Mouse (Mus musculus): ENCODE data around the gene Lrrc8d. TPM values are rescaled to one million over a fixed set of nuclear protein-coding genes. Genes with fewer than 3 reads are reported as not detected.

Lrrc8d gene
- total and polyA plus RNA-seq, 3 experiments = 11.4 to 258 (median 21.9) TPM

- H3K27ac ChIP-seq (ENCODE audit: control insufficient read depth, low read depth, low read length) = no peak overlapping the region
- H3K9me3 ChIP-seq (replicated peaks; ENCODE audit: insufficient read depth, low read length) = no peaks in the 10 kb centered on the region
- no peak overlapping the region for H3K4me3 ChIP-seq (ENCODE audit: control insufficient read depth in 1 of 2, insufficient read depth in 1 of 2, low read depth in 2 of 2, low read length in 2 of 2)
- peaks cover 5 to 6% of the 10 kb centered on the region in 2 experiments for H3K4me1 ChIP-seq (ENCODE audit: control insufficient read depth in 1 of 2, insufficient read depth in 2 of 2, low read length in 2 of 2)
- no peaks in the 10 kb centered on the region for H3K27me3 ChIP-seq (ENCODE audit: control insufficient read depth in 1 of 2, insufficient read depth in 2 of 2, low read length in 2 of 2)
- TF ChIP-seq UBTF (IDR thresholded peaks at IDR 0.05; ENCODE audit: borderline replicate concordance, insufficient read depth, low read depth, low read length) (no peak), MYC (IDR thresholded peaks at IDR 0.05; ENCODE audit: low read depth, low read length) (no peak), TBP (IDR thresholded peaks at IDR 0.05; ENCODE audit: low read depth, low read length) (no peak), ZKSCAN1 (IDR thresholded peaks at IDR 0.05; ENCODE audit: low read depth, low read length) (no peak), TCF12 (IDR thresholded peaks at IDR 0.05; ENCODE audit: low read depth, low read length) (no peak), SIN3A (IDR thresholded peaks at IDR 0.05; ENCODE audit: low read length) (no peak), GATA1 (IDR thresholded peaks at IDR 0.05; ENCODE audit: low read depth, low read length) (no peak), MEF2A (IDR thresholded peaks at IDR 0.05; ENCODE audit: extremely low read depth, insufficient replicate concordance, low read depth, low read length, poor library complexity, severe bottlenecking) (no peak), TAL1 (IDR thresholded peaks at IDR 0.05; ENCODE audit: low read length) (no peak), CHD2 (IDR thresholded peaks at IDR 0.05; ENCODE audit: low read length) (no peak), ELF1 (IDR thresholded peaks at IDR 0.05; ENCODE audit: low read depth, low read length) (no peak), USF1 (IDR thresholded peaks at IDR 0.05; ENCODE audit: low read depth, low read length) (no peak)
- peaks cover 2 to 12% of the 10 kb centered on the region in 2 experiments for H3K36me3 ChIP-seq (ENCODE audit: control insufficient read depth in 1 of 2, insufficient read depth in 2 of 2, low read length in 2 of 2)
- peaks cover 28% of the 10 kb centered on the region for H3K79me2 ChIP-seq (ENCODE audit: control insufficient read depth, insufficient read depth, low read length, poor library complexity)
- H3K9ac ChIP-seq (ENCODE audit: control insufficient read depth, low read depth, low read length, poor library complexity, severe bottlenecking) = no peak overlapping the region
- no peak for DNase-seq (ENCODE audit: low read depth, low spot score)
Observed at GRCm38 (mm10) chr5:105755491-105755890, 55.7 kb downstream of the Lrrc8d start.

DNA sequence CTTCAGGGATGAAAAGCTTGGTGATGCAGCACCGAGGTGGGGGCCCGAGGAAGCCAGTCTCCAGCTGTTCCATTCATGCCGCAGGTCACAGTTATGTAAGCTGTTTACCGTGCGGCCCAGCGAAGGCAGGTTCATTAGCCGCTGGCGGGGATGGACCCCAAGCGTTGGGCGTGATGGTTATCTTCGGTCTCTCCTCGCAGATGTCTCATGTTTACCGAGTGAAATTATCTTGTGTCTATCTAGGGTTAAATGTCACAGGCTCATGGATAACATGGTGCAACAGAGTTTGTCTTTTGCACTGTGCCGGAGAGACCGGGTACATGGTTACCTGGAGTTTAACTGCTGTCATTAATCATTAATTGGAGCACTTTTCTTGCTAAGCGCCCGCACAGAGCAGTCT, 58.2 kb downstream of the Lrrc8d start:
- no peaks in the 10 kb centered on the region for H3K9me3 ChIP-seq (replicated peaks; ENCODE audit: insufficient read depth, low read length)
- no peak overlapping the region for H3K4me3 ChIP-seq (ENCODE audit: control insufficient read depth in 1 of 2, insufficient read depth in 1 of 2, low read depth in 2 of 2, low read length in 2 of 2)
- peaks cover 2 to 10% of the 10 kb centered on the region in 2 experiments for H3K36me3 ChIP-seq (ENCODE audit: control insufficient read depth in 1 of 2, insufficient read depth in 2 of 2, low read length in 2 of 2)
- H3K9ac ChIP-seq (ENCODE audit: control insufficient read depth, low read depth, low read length, poor library complexity, severe bottlenecking) = no peak overlapping the region
- H3K4me1 ChIP-seq (ENCODE audit: control insufficient read depth in 1 of 2, insufficient read depth in 2 of 2, low read length in 2 of 2) = peaks cover 5 to 6% of the 10 kb centered on the region in 2 experiments
- TF ChIP-seq ZMIZ1 (IDR thresholded peaks at IDR 0.05; ENCODE audit: low read depth, low read length) = no peak
- TF ChIP-seq EP300 (IDR thresholded peaks at IDR 0.05; ENCODE audit: low read depth in 1 of 2, low read length in 2 of 2) = no peak
- TF ChIP-seq NELFE (IDR thresholded peaks at IDR 0.05; ENCODE audit: low read depth, low read length) = no peak
- no peak for TF ChIP-seq ETS1 (IDR thresholded peaks at IDR 0.05; ENCODE audit: low read depth, low read length)
- TF ChIP-seq SIN3A (IDR thresholded peaks at IDR 0.05; ENCODE audit: low read length) = no peak
- TF ChIP-seq HCFC1 (IDR thresholded peaks at IDR 0.05; ENCODE audit: low read depth, low read length) = no peak
- TF ChIP-seq MYC (IDR thresholded peaks at IDR 0.05; ENCODE audit: low read depth, low read length) = no peak
- no peak for TF ChIP-seq USF2 (IDR thresholded peaks at IDR 0.05; ENCODE audit: borderline replicate concordance in 1 of 2, insufficient read depth in 1 of 2, low read depth in 1 of 2, low read length in 2 of 2)
- no peak for TF ChIP-seq POLR2A (IDR thresholded peaks at IDR 0.05; ENCODE audit: control insufficient read depth in 1 of 2, insufficient read depth in 1 of 2, low read depth in 1 of 2, low read length in 2 of 2, poor library complexity in 1 of 2)
- no peak for DNase-seq (ENCODE audit: low read depth, low spot score)
- H3K79me2 ChIP-seq (ENCODE audit: control insufficient read depth, insufficient read depth, low read length, poor library complexity) = peaks cover 28% of the 10 kb centered on the region
- H3K27me3 ChIP-seq (ENCODE audit: control insufficient read depth in 1 of 2, insufficient read depth in 2 of 2, low read length in 2 of 2) = no peaks in the 10 kb centered on the region
- H3K27ac ChIP-seq (ENCODE audit: control insufficient read depth, low read depth, low read length) = no peak overlapping the region

Data from MEL (cell line).